Mouse (Mus musculus) CD4-positive naive resting alpha-beta T cell, adult 57 days (primary cell): ENCODE data around the gene Ehmt1. TPM values are rescaled to one million over a fixed set of nuclear protein-coding genes. Genes with fewer than 3 reads are reported as not detected.

ENCODE experiments used
- total RNA-seq: library from RNA; stranded (reverse); gene quantifications from one replicate; pipeline ENCODE4 v1.2.4, GENCODE M21; 2023

Ehmt1 gene
- total RNA-seq: 136 TPM

DNA sequence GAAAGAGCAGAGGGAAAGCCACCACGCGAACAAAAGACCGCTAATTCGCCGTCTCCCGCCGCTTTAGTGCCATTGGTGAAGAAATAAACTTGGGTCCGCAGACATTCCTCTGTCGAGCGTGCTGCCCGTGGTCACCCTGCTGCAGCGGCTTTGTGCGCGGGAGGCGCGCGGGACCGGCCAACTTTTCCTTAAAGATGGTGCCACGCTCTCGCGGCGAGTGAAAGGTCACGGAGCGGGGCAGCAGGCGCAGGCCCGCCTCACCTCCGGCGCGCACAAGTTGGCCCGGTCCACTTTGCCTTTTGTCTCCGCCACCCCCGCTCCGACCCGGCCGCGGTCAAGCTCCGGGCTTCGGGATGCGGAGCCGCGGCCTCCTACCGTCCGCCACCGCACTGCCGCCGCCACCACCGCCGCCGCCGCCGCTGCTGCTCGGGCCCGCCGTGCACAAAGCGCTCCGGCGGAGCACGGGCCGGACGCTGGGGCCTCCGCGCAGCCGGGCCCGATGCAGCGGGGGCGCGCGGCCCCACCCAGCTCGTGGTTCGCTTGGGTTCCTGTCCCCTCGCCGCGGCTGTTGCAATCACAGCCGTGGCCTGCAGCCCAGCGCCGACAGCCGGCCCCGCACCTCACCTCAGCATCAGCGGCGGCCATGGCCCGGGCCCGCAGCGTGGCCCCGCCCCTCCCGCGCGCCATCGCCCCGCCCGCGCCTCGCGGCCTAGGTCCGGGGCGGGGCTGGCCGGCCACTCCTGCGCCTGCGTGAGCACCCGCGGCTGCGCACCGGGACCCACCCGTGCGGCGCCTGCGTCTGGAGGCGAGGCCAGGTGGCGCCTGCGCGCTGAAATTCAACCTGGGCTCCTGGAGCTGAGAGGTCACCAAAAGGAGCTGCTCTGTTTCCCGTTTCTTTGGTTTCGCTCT lies at the start of gene Ehmt1:
Gene Ehmt1, minus strand, starts transcription at position 685 of the 909 bp plus-strand sequence.

DNA sequence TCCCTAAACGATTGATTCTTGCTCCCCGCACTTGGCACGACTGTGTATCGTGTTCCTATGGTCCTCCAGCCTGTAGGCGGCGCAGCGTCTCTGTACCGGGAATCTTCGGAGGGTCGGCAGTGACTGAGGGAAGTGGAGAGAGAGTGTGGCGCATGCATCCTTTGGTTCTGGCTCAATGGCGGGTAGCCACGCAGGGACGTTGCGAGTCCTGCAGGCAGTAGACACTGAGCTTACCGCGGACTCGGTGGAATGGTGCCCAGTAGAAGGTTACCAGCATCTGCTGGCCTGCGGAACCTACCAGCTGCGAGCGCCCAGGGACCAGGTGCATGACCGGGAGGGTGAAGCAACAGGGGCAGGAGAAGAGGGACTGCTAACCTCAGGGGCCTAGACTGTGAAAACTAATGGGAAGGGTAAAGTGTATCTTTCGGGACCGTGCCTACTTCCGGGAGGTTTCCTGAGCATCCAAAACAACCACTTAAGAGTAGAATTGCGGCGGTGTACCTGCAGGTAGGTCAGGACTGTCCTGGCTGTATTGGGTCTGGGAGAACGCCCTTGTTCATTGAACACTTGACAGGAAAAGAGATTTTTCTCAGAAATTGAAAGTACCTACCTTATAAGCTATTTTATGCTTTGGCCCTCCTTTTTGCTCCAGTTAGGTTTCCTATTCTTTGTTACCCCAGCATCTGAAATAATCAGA lies 43.0 kb upstream of the Ehmt1 start, which contains the start of gene Dph7:
Gene Dph7, plus strand, starts transcription at position 97 of the 697 bp plus-strand sequence.

DNA sequence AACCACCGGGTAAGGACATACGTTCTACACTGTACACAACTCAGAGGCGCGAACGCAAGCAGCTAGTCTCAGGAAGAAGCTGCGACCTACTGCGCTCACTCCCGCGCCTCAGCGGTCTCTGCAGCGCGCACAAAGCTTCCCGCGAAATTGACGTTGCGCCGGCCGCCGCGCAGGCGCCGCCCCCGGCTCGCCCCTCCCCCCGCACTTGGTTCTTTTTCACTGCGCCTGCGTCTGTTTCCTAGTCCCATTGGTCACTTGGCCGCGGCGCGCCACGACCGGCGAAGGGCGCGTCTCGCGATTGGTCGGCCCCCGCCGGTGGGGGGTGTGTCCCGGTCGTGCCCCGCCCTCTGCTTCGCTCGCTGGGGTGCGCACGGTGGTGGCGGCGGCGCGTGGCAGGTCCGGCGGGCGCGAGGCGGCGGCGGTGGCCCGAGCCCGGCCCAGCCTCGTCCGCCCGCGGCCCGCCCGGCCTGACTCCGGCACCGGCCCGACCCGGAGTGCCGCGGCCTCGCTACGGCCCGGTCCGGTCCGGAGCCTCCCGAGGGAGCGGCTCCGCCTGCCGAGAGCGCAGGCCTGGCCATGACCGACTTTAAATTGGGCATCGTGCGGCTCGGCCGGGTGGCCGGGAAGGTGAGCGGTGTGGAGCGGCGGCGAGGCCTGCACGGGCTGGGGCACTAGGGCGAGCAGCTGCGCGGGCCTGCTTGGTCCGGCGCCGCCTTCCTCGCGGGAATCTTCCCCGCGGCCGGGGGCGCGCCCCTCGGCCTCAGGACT lies 30.2 kb upstream of the Ehmt1 start, which contains the start of gene Zmynd19:
Gene Zmynd19, plus strand, starts transcription at position 372 of the 768 bp plus-strand sequence.

DNA sequence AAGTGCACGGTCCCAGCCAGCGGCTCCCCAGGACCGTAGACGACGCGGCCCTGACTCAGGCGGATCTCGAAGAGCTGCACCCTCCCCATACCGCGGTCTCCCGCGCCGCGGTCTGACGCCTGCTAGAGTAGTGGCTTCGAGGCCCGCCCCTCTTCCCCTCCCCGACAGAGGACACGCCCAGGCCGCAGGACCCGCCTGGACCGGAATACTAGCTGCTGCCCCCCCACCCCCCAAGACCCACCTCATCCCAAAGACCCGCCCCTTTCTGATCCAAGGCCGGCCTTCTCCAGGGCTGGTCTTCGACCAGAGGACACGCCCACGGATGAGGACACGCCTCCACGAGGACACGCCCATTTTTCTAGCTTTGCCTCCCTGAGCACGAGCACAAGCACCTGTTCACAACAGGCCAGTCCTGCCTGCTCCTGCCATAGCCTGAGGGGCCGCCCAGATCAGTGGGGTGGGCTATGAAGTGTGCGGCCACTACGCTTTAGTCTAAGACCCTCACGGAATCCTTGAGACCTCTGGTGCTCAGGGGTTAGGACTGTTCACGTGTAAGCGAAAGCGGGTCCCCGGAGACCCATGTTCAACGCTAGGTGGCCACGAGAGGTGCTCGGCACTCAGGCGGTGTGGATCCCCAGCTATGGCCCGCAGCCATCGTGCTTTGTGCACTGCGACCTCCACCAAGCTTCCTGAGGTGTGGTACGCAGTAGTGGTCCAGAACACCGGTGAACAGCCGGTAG lies 15.8 kb upstream of the Ehmt1 start, which contains the start of gene Arrdc1:
Gene Arrdc1, minus strand, starts transcription at position 196 of the 740 bp plus-strand sequence.

DNA sequence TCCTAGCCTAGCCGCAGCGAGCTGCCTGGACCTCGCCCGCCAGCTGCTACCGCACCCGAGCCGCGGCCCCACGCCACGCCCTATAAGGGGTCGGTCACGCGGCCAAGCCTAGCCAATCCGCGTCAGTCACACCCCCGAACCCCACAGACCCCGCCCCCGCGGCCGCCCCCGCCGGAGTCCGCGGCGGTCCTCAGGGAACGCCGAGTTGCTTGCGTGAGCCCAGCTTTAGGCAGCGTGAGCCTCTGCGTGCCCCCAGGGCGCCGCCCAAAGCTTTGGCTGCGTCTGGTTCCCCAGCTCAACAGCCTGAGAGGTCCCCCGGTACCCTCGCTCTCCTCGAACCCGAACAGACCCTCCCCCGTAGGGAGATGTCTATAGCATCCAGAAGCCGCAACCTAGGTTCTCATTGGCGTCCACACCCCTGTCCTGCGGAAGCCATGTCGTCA lies 156.3 kb downstream of the Ehmt1 start, which contains the start of gene Cacna1b:
Gene Cacna1b, minus strand, starts transcription at position 38 of the 443 bp plus-strand sequence.

Other genes with a start within 250 kb of the Ehmt1 start
- gene Cacna1b, start 156.5 kb downstream of the Ehmt1 start, total RNA-seq: not detected
- 135 TPM for gene Arrdc1, start 15.6 kb upstream of the Ehmt1 start, total RNA-seq
- gene Zmynd19, start 30.2 kb upstream of the Ehmt1 start, total RNA-seq: 19.6 TPM
- 21.0 TPM for gene Dph7, start 42.8 kb upstream of the Ehmt1 start, total RNA-seq
- 25.7 TPM for gene Mrpl41, start 55.5 kb upstream of the Ehmt1 start, total RNA-seq
- 177 TPM for gene Pnpla7, start 56.4 kb upstream of the Ehmt1 start, total RNA-seq
- gene Nsmf, start 134.7 kb upstream of the Ehmt1 start, total RNA-seq: 22.3 TPM
- gene Entpd8, start 160.7 kb upstream of the Ehmt1 start, total RNA-seq: not detected
- gene Noxa1, start 175.5 kb upstream of the Ehmt1 start, total RNA-seq: not detected